Mouse (Mus musculus) embryonic fibroblast, embryonic 13.5 days (primary cell): ENCODE data around the gene Tom1l2. TPM values are rescaled to one million over a fixed set of nuclear protein-coding genes. Genes with fewer than 3 reads are reported as not detected.
A peak's percentile ranks its signal among the peaks of the same experiment; 100 is the strongest.

ENCODE experiments used
- H3K27ac ChIP-seq: 2 replicates; pipeline ENCODE4 v1.5.1; 2012; ENCODE audit warnings: low read length, control low read depth, inconsistent platforms; ENCODE audit not compliant: insufficient read depth
- H3K4me1 ChIP-seq: 2 replicates; pipeline ENCODE4 v1.6.1; 2011; ENCODE audit warnings: low read length; ENCODE audit not compliant: control insufficient read depth, insufficient read depth
- H3K4me3 ChIP-seq: 2 replicates; pipeline ENCODE4 v1.5.1; 2011; ENCODE audit warnings: mild to moderate bottlenecking, control low read depth, low read length; ENCODE audit not compliant: insufficient read depth
- CTCF ChIP-seq: IDR thresholded peaks from 2 replicates; pipeline ENCODE4 v1.5.1; 2011; ENCODE audit warnings: mild to moderate bottlenecking, control low read depth, low read length, moderate library complexity, borderline replicate concordance; ENCODE audit not compliant: insufficient read depth
- POLR2A ChIP-seq: IDR thresholded peaks from 2 replicates; pipeline ENCODE4 v1.6.1; 2011; ENCODE audit warnings: low read depth, mild to moderate bottlenecking, control low read depth, low read length, moderate library complexity
- polyA plus RNA-seq: library from polyadenylated mRNA; stranded (reverse); fragments of >200 nt; gene quantifications from 2 replicates; pipeline ENCODE4 v1.2.4, GENCODE M21; 2011; ENCODE audit warnings: low read depth; ENCODE audit not compliant: missing spikeins, insufficient read length

The Tom1l2 gene
- polyA plus RNA-seq, 1 experiment: 36.2 TPM

DNA sequence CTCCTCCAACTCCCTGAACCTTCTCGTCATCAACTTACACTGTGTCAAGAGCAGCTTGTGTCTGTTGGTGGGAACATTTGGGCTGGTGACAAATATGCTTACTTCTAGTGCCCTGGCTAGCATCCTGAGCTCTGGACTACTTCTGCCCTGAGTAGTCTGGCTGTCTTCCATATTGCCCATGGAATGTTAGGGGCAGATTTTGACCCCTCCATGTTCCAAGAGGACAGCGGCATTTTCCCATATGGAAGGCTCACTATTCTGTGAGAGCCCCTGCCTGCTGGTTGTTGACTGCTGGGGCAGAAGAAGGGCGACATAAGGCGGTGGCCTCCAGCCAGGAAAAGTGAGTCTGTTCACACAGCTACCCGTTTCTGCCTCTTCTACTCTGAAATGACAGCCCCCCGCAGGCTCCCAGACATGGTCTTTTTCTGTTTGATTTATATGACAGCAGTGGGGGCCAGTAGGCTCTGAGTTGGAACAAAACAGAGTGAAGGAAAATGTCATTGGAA lies 96.5 kb downstream of the Tom1l2 start:
- Histone ChIP-seq H3K4me3 (no peak overlapping the region), H3K4me1 (peaks cover 7% of the 10 kb centered on the region), H3K27ac (no peak overlapping the region)
- no peak for TF ChIP-seq CTCF
- no peak for TF ChIP-seq POLR2A

GRCm38 (mm10) chr11:60255639-60256038 lies 97.1 kb downstream of the Tom1l2 start:
- Histone ChIP-seq H3K4me3 (no peak overlapping the region), H3K27ac (no peak overlapping the region), H3K4me1 (peaks cover 7% of the 10 kb centered on the region)
- TF ChIP-seq POLR2A: no peak
- no peak for TF ChIP-seq CTCF

DNA sequence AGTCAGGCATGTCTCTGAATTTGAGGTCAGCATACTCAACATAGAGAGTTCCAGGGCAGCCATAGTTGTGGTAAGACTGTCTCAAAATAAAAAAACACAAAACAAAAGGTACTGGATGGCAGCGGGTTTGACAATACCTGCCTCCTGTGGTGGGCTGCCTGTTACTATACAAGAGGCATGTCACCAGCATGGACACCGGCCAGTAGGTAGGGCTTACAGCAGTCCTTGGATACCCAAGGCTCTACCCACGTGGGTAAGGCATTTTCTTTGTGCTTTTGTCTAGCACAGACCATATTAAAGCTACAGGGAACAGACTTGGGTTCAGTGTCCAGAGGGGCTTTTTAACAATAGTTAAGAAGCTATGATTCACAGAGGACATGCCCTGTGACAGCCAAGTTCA lies 97.5 kb downstream of the Tom1l2 start:
- peaks cover 7% of the 10 kb centered on the region for H3K4me1 ChIP-seq
- H3K27ac ChIP-seq: no peak overlapping the region
- no peak overlapping the region for H3K4me3 ChIP-seq
- TF ChIP-seq POLR2A (no peak), CTCF (no peak)

DNA sequence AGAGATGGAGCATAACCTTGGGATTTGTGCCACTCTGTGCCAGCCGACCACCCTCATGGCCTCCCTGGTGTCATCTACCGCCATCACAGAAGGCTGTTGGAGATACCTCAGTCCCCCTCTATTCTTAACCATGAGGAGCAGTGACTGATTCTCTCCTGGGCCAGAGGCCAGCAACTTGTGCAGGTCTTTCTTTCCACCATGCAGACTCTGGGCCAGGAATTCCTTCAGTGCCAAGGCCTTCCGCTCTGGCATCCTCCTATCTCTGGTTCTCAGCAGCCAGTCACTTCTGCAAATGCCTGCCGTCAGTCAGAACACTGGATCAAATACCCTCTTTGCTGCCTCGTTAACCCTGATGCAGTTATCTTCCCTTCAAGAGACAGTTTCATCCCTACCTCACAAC lies 98.4 kb downstream of the Tom1l2 start:
- no peak overlapping the region for H3K4me3 ChIP-seq
- TF ChIP-seq CTCF (no peak), POLR2A (no peak)
- H3K27ac ChIP-seq: peak overlapping the region; percentile 36
- peaks cover 7% of the 10 kb centered on the region for H3K4me1 ChIP-seq

DNA sequence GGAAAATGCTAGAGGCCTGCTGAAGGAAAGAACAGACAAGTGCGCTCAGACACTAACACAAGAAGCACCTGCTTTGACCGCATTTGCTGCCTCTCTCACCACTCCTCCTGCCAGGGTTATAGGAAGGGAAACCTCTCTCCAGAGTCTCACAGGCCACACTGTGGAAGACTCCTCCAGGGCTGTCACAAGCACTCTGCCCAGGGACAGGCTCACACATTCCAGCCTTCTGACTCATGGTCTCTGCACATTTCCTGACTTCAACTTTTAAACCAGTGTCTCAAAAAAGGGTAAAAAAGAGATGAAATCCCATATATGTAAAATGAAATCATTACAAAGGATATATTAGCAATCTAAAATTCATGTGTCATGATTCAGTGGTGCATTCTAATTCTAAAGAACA lies 99.2 kb downstream of the Tom1l2 start:
- Histone ChIP-seq H3K4me3 (no peak overlapping the region), H3K27ac (peak overlapping the region; percentile 1; the same call in 1 of the 2 replicates), H3K4me1 (peaks cover 7% of the 10 kb centered on the region)
- TF ChIP-seq CTCF: no peak
- TF ChIP-seq POLR2A: no peak

DNA sequence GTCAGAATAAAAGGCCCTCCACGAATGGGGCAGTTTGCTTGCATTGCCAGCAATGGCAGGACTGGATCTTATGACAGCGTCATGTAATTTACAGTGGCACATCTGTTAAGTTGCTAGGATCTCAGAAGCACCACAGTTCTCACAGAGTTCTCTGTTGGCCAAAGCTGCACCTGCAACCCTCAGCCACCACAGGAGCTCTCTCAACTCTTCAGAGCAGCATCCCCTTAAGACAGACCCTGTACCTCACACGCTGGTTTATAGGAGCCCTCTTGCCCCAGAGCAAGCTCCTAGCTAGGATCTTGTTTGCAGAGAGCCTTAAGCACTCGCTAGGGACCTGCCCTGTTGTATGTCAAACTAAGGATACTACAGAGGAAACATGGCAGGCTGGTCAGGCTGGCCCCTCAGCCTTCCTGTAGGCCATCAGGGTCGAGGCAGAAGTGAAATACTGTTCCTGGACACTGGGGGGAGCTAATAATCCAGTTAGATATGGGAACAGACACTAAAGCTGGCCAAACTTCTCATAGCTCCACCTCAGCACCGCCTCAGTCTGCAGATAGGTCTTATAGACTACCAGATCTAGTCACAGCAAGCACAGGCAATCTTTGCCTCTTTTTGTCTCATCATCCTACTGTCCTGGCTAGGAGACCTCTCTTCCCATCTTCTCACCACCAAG lies 101.6 kb downstream of the Tom1l2 start:
- Histone ChIP-seq H3K4me1 (peaks cover 5% of the 10 kb centered on the region), H3K4me3 (no peak overlapping the region), H3K27ac (no peak overlapping the region)
- TF ChIP-seq CTCF (no peak), POLR2A (no peak)

DNA sequence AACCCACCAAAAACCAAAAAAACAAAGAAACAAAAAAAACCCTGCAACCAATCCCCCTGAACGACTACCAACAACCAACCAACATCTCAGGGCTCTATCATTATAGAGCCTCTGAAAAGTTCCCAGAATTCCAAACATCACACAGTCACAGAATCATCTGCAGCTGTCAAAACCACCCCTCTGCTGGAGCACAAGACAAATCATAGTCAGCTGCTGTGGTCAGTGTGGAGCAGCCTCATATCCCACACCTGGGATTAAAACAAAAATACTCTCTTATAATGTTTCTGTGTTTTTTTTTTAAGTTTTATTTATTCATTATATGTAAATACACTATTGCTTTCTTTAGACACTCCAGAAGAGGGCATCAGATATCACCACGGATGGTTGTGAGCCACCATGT lies 102.8 kb downstream of the Tom1l2 start:
- no peak overlapping the region for H3K4me3 ChIP-seq
- H3K4me1 ChIP-seq: peaks cover 3% of the 10 kb centered on the region
- TF ChIP-seq POLR2A (no peak), CTCF (no peak)
- no peak overlapping the region for H3K27ac ChIP-seq

DNA sequence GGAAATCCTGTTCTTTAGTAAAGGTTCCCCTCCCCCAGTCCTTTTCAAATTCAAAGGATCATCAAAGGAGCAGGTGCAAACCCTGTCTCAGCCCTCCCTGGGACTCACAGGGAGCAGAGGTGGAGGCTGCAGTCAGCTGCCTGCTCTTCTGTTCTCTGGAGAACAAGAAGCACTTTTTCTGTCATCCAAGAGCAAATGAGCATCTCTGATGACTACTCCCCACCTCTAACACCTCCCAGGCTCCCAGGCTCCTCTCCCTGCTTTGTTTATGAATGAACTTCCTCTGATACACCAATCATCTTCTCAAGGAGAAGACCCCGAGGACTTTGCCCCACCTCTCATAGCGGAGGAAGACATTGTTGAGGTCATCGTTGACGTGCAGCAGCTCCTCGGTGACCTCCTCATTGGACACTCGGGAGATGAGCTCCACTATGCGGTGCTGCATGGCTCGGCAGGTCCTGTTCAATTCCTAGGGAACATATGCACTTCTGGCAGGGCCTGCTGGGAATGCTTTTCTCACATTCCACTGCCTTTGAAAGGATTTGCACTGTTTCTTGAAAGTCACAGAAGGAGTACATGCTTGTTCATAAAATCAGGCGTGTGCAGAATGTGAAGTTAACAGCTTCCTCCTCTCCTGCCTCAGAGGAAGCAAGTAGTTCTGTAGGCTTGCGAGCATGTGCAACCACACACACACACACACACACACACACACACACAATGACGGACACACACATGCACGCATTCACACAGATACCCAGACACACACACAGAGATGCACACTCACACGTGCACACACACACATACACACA lies 103.9 kb downstream of the Tom1l2 start:
- peaks cover 3% of the 10 kb centered on the region for H3K4me1 ChIP-seq
- no peak overlapping the region for H3K27ac ChIP-seq
- no peak overlapping the region for H3K4me3 ChIP-seq
- TF ChIP-seq CTCF (no peak), POLR2A (no peak)

DNA sequence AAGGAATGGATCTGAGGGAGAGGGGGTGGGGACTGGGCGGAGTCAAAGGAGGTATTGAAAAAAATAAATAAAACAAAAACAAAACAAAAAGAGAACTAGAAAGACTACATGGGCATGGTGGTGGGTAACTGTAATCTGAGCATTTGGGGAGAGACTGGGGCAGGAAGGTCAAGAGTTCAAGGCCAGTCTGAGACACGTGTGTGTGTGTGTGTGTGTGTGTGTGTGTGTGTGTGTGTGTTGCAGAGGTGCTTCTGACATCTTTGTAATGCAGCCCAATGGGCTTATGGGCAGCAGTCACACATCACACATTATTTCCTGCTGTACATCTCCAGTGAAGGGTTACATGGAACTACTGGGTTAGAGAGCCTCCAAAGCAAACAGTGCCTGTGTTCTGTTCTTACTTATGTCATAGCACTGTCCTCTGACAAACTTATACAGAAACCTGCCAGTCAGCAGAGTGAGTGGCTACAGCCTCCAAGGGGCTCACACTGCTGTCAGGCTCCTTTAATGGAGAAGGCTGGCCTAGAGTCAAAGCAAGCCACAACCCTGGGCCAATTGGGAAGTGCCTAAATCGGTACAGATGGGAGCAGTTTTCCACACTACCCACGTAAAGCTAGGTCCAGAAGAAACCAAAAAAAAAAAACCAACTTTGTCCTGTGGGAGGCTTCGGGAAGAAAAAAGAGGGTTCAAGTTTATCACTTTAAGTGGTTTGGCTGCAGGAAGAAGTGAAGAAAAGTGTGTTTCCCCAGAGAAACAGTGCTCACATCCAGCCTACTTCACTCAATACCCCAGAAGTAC lies 104.8 kb downstream of the Tom1l2 start:
- no peak for TF ChIP-seq CTCF
- Histone ChIP-seq H3K27ac (no peak overlapping the region), H3K4me3 (no peak overlapping the region), H3K4me1 (peaks cover 1% of the 10 kb centered on the region)
